Mouse (Mus musculus) liver, embryonic 13.5 days (tissue): ENCODE results near the gene Pbxip1. TPM values are rescaled to one million over a fixed set of nuclear protein-coding genes. Genes with fewer than 3 reads are reported as not detected.
A peak's percentile ranks its signal among the peaks of the same experiment; 100 is the strongest.

ENCODE experiments used
- ATAC-seq: fragments of 200-750 bp; cut with Nextera tagmentation; 2 replicates; pipeline ENCODE4 v1.8.0; 2017; ENCODE audit warnings: low read depth, mild to moderate bottlenecking, moderate number of reproducible peaks, moderate library complexity
- DNase-seq: peaks from one replicate; pipeline ENCODE4 v3.0.0; 2022
- H3K27ac ChIP-seq: fragments of 300-500 bp; sonication (generic); 2 replicates; pipeline ENCODE4 v1.5.1; 2015; ENCODE audit warnings: moderate library complexity, mild to moderate bottlenecking, inconsistent platforms
- H3K27me3 ChIP-seq: fragments of 300-500 bp; sonication (generic); 2 replicates; pipeline ENCODE4 v1.6.1; 2015; ENCODE audit warnings: mild to moderate bottlenecking, inconsistent platforms
- H3K36me3 ChIP-seq: fragments of 300-500 bp; sonication (generic); 2 replicates; pipeline ENCODE4 v1.6.1; 2015; ENCODE audit warnings: mild to moderate bottlenecking, inconsistent platforms
- H3K4me1 ChIP-seq: fragments of 300-500 bp; sonication (generic); replicated peaks from 2 replicates; pipeline ENCODE4 v1.6.1; 2015; ENCODE audit warnings: inconsistent platforms
- H3K4me2 ChIP-seq: fragments of 300-500 bp; sonication (generic); 2 replicates; pipeline ENCODE4 v1.6.1; 2015; ENCODE audit warnings: inconsistent platforms, mild to moderate bottlenecking, moderate library complexity
- H3K4me3 ChIP-seq: fragments of 300-500 bp; sonication (generic); replicated peaks from 2 replicates; pipeline ENCODE4 v1.5.1; 2015; ENCODE audit warnings: mild to moderate bottlenecking, inconsistent platforms
- H3K9ac ChIP-seq: fragments of 300-500 bp; sonication (generic); 2 replicates; pipeline ENCODE4 v1.6.1; 2015; ENCODE audit warnings: mild to moderate bottlenecking, inconsistent platforms
- H3K9me3 ChIP-seq: fragments of 300-500 bp; sonication (generic); replicated peaks from 2 replicates; pipeline ENCODE4 v1.6.1; 2016; ENCODE audit warnings: inconsistent platforms
- WGBS: fragments of 180-500 bp; shearing (Covaris S2); methylation state at CpG from one replicate; pipeline ENCODE4 v1.1.7; 2015; ENCODE audit not compliant: insufficient replicate concordance; 5-methylcytosine and 5-hydroxymethylcytosine counted together
- polyA plus RNA-seq: library from polyadenylated mRNA; unstranded; fragments of >200 nt; fragmentation: Nextera tagmentation; extraction: Ambion mirVana; gene quantifications from 2 replicates; pipeline ENCODE4 v1.2.1, GENCODE M21; 2015

Pbxip1 gene
- polyA plus RNA-seq, 1 experiment from 2014 or later: 6.0 TPM

GRCm38 (mm10) chr3:89394006-89394893 is 42.3 kb upstream of the Pbxip1 start, which contains the start of gene Zbtb7b:
TSS of gene Zbtb7b (minus strand) at chr3:89394776.
- Histone ChIP-seq H3K9me3 (no peaks in the 10 kb centered on the region), H3K36me3 (no peaks in the 10 kb centered on the region), H3K27me3 (peaks cover 31% of the 10 kb centered on the region), H3K27ac (peak within 1 kb of the TSS; percentile 83), H3K4me3 (peak within 1 kb of the TSS; percentile 65), H3K9ac (peak within 1 kb of the TSS; percentile 78), H3K4me2 (peak within 1 kb of the TSS; percentile 94), H3K4me1 (peaks cover 74% of the 10 kb centered on the region)
- ATAC-seq: peak; percentile 47
- under 1% methylated on average over 40 of the region's 42 CpGs for whole genome bisulfite sequencing
- peak; percentile 63 for DNase-seq

DNA sequence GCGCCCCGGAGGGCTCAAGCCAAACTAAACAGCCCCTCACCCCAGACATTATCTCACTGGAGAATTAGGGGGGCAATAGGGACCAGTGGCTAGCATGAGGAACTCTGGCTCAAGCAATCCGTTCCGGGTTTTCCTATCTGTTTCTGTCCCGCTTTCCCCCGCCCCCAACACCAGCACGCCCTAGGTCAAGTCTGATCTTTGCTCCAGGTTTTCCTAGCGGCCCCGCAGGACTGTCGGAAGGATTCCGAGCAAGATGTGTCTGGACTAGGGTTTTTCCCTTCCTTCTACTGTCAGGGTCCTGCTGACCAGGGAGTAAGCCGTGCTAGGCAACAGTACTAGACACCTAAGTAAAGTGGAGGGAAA is 41.6 kb upstream of the Pbxip1 start:
- WGBS: 0% methylated on average over 12 of the region's 12 CpGs
- Histone ChIP-seq H3K27ac (peak overlapping the region; percentile 83), H3K9me3 (no peaks in the 10 kb centered on the region), H3K36me3 (0 out of 2 replicates have a peak, but pooled peaks cover 4% of the 10 kb centered on the region), H3K27me3 (peaks cover 31% of the 10 kb centered on the region), H3K4me2 (peak overlapping the region; percentile 94), H3K4me3 (peak overlapping the region; percentile 65), H3K9ac (peak overlapping the region; percentile 78), H3K4me1 (peaks cover 68% of the 10 kb centered on the region)
- ATAC-seq (peak; percentile 18), DNase-seq (peak; percentile 72)

DNA sequence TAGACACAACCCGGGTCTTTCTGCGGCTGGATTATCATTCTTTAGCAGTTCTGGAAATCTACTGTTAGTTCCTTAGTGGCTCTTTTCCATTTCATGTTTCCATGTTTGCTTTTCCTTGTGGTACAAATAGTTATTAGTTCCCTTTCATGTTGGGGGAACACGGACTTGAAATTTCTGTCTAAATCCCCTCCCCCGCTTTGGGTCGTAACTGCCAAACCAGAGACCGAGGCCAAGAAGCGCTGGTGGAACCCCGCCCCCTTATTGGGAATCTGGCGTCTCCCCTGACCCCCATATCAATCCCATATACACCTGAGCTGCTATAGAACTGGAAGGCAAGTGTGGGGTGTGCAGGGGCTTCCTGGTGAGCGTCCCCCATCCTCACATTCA is 41.1 kb upstream of the Pbxip1 start:
- 0 out of 2 replicates have a peak, but pooled peaks cover 5% of the 10 kb centered on the region for H3K36me3 ChIP-seq
- ATAC-seq: no peak
- H3K9ac ChIP-seq: peak overlapping the region; percentile 78
- WGBS: 2% methylated on average over 10 of the region's 10 CpGs
- peak overlapping the region; percentile 65 for H3K4me3 ChIP-seq
- H3K27me3 ChIP-seq: peaks cover 31% of the 10 kb centered on the region
- peak overlapping the region; percentile 83; the same call in 1 of the 2 replicates for H3K27ac ChIP-seq
- H3K9me3 ChIP-seq: no peaks in the 10 kb centered on the region
- H3K4me1 ChIP-seq: peaks cover 63% of the 10 kb centered on the region
- no peak for DNase-seq
- H3K4me2 ChIP-seq: peak overlapping the region; percentile 94

GRCm38 (mm10) chr3:89395806-89396653 is 40.5 kb upstream of the Pbxip1 start:
- peaks cover 26% of the 10 kb centered on the region for H3K27me3 ChIP-seq
- no peaks in the 10 kb centered on the region for H3K9me3 ChIP-seq
- under 1% methylated on average over 43 of the region's 44 CpGs for WGBS
- DNase-seq (peak; percentile 58), ATAC-seq (no peak)
- peak overlapping the region; percentile 65 for H3K4me3 ChIP-seq
- peak overlapping the region; percentile 39; the same call in 1 of the 2 replicates for H3K27ac ChIP-seq
- peak overlapping the region; percentile 94 for H3K4me2 ChIP-seq
- H3K36me3 ChIP-seq: 0 out of 2 replicates have a peak, but pooled peaks cover 5% of the 10 kb centered on the region
- H3K9ac ChIP-seq: peak overlapping the region; percentile 78
- peaks cover 56% of the 10 kb centered on the region for H3K4me1 ChIP-seq

- H3K4me1 ChIP-seq: peaks cover 50% of the 10 kb centered on the region
- H3K27me3 ChIP-seq: peaks cover 20% of the 10 kb centered on the region
- DNase-seq (no peak), ATAC-seq (no peak)
- H3K36me3 ChIP-seq: peaks cover 10% of the 10 kb centered on the region; the same call in 1 of the 2 replicates
- H3K4me3 ChIP-seq: peak overlapping the region; percentile 65
- peak overlapping the region; percentile 78; the same call in 1 of the 2 replicates for H3K9ac ChIP-seq
- H3K9me3 ChIP-seq: no peaks in the 10 kb centered on the region
- WGBS: under 1% methylated on average over 4 of the region's 4 CpGs
- H3K27ac ChIP-seq: no peak overlapping the region
- peak overlapping the region; percentile 94 for H3K4me2 ChIP-seq
These were observed 39.9 kb upstream of the Pbxip1 start for GRCm38 (mm10) chr3:89396654-89397005.

DNA sequence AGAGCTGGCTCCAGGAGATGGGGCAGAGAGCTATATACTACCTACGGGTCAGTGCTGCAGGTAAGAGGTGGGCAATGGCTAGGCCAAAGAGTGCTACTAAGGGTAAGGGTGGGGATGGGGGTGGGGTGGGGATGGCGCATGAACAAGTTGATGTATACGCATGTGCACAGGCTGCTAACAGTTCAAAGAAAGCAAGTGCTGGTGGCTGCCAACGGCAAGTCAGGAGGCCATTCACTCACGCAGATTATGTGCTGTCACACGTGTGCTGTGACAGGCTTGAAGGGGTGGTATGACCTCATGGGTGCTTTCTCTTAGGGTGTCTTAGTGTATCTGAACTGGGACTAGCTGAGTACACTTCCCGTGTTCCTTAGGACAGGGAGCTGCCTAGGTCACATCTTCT is 35.2 kb upstream of the Pbxip1 start:
- Histone ChIP-seq H3K4me1 (peaks cover 9% of the 10 kb centered on the region), H3K9me3 (no peaks in the 10 kb centered on the region), H3K9ac (no peak overlapping the region), H3K36me3 (peaks cover 53% of the 10 kb centered on the region), H3K27ac (no peak overlapping the region), H3K27me3 (no peaks in the 10 kb centered on the region), H3K4me2 (no peak overlapping the region), H3K4me3 (no peak overlapping the region)
- DNase-seq (no peak), ATAC-seq (no peak)
- 82% methylated on average over 7 of the region's 7 CpGs for WGBS

- 66% methylated on average over 5 of the region's 5 CpGs for WGBS
- H3K9ac ChIP-seq: no peak within 1 kb of the TSS
- DNase-seq (no peak), ATAC-seq (no peak)
- no peak within 1 kb of the TSS for H3K27ac ChIP-seq
- peaks cover 64% of the 10 kb centered on the region for H3K36me3 ChIP-seq
- no peak within 1 kb of the TSS for H3K4me3 ChIP-seq
- no peak within 1 kb of the TSS for H3K4me2 ChIP-seq
- H3K4me1 ChIP-seq: 0 out of 2 replicates have a peak, but pooled peaks cover 2% of the 10 kb centered on the region
- no peaks in the 10 kb centered on the region for H3K9me3 ChIP-seq
- H3K27me3 ChIP-seq: no peaks in the 10 kb centered on the region
These were observed 33.8 kb upstream of the Pbxip1 start, which contains the start of gene Lenep for GRCm38 (mm10) chr3:89402693-89403092. TSS of gene Lenep (minus strand) at chr3:89402793.

- H3K9me3 ChIP-seq: no peaks in the 10 kb centered on the region
- H3K4me3 ChIP-seq: no peak overlapping the region
- no peak overlapping the region for H3K27ac ChIP-seq
- no peaks in the 10 kb centered on the region for H3K27me3 ChIP-seq
- H3K36me3 ChIP-seq: peaks cover 64% of the 10 kb centered on the region
- H3K4me1 ChIP-seq: peaks cover 24% of the 10 kb centered on the region
- no peak overlapping the region for H3K9ac ChIP-seq
- DNase-seq (no peak), ATAC-seq (no peak)
- no peak overlapping the region for H3K4me2 ChIP-seq
- WGBS: 81% methylated on average over 6 of the region's 6 CpGs
These were observed 29.6 kb upstream of the Pbxip1 start for GRCm38 (mm10) chr3:89406887-89407286.

- Histone ChIP-seq H3K36me3 (peaks cover 54% of the 10 kb centered on the region), H3K4me3 (no peak overlapping the region)
These were observed 28.1 kb upstream of the Pbxip1 start for GRCm38 (mm10) chr3:89408448-89408847.

GRCm38 (mm10) chr3:89409701-89410100 is 26.8 kb upstream of the Pbxip1 start:
- Histone ChIP-seq H3K4me2 (0 out of 2 replicates have a peak overlapping the region, but pooled peaks have one; percentile 85), H3K36me3 (peaks cover 57% of the 10 kb centered on the region), H3K27me3 (no peaks in the 10 kb centered on the region), H3K4me1 (peaks cover 31% of the 10 kb centered on the region), H3K9ac (no peak overlapping the region), H3K9me3 (0 out of 2 replicates have a peak, but pooled peaks cover 2% of the 10 kb centered on the region), H3K4me3 (no peak overlapping the region), H3K27ac (no peak overlapping the region)
- DNase-seq (no peak), ATAC-seq (no peak)
- WGBS: 78% methylated on average over 3 of the region's 3 CpGs

More at GRCm38 (mm10) chr3:89408448-89408847, 28.1 kb upstream of the Pbxip1 start:
- Histone ChIP-seq H3K27ac (no peak overlapping the region), H3K27me3 (no peaks in the 10 kb centered on the region), H3K4me1 (peaks cover 31% of the 10 kb centered on the region), H3K4me2 (no peak overlapping the region), H3K9ac (no peak overlapping the region), H3K9me3 (no peaks in the 10 kb centered on the region)
- ATAC-seq: no peak
- no peak for DNase-seq
- 75% methylated on average over 16 of the region's 16 CpGs for WGBS

DNA sequence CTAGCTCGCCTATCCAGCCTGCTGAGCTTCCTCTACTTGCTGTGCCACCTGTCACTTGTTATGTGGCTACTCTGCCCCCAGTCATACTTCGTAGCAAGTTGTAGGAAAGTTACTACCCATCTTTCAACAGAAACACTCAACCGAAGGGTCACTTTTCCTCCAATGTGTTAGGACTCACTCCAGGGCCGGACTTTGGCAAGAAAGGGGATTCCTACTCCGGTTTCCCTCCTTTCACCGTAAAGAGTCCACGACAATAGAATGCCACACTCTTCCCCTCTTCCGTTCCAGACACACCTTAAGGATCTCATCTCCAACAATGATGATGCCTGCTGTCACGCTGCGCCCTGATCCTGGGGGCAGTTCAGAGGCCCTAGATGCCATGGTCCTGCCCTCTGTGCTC is 25.6 kb upstream of the Pbxip1 start:
- Histone ChIP-seq H3K9me3 (0 out of 2 replicates have a peak, but pooled peaks cover 2% of the 10 kb centered on the region), H3K4me3 (peak overlapping the region; percentile 68), H3K4me2 (peak overlapping the region; percentile 85), H3K27me3 (no peaks in the 10 kb centered on the region), H3K27ac (peak overlapping the region; percentile 56; the same call in 1 of the 2 replicates), H3K9ac (peak overlapping the region; percentile 74), H3K4me1 (peaks cover 32% of the 10 kb centered on the region), H3K36me3 (peaks cover 58% of the 10 kb centered on the region)
- DNase-seq: no peak
- 68% methylated on average over 10 of the region's 10 CpGs for WGBS
- no peak for ATAC-seq
